Mouse (Mus musculus): ENCODE data around the gene Hoxb8.

GRCm38 (mm10) chr11:96285771-96286738, 4.3 kb downstream of the Hoxb8 start, which contains the start of gene Hoxb7:
- TF ChIP-seq CTCF (IDR thresholded peaks at IDR 0.05; ENCODE audit: low read depth, low read length) = no peak
- no peak for TF ChIP-seq POLR2A (IDR thresholded peaks at IDR 0.05; ENCODE audit: borderline replicate concordance, low read depth, low read length)
